Mouse (Mus musculus): ENCODE results near the gene Lsamp. TPM values are rescaled to one million over a fixed set of nuclear protein-coding genes. Genes with fewer than 3 reads are reported as not detected.

Gene Lsamp
- polyA plus RNA-seq, 1 experiment from 2014 or later: 1.1 TPM

- WGBS: 42% methylated on average over 2 of the region's 2 CpGs
- Histone ChIP-seq H3K36me3 (no peaks in the 10 kb centered on the region), H3K27me3 (replicated peaks) (no peaks in the 10 kb centered on the region), H3K4me1 (replicated peaks) (0 out of 2 replicates have a peak, but pooled peaks cover 5% of the 10 kb centered on the region), H3K4me3 (no peak overlapping the region), H3K9ac (no peak overlapping the region), H3K27ac (ENCODE audit: poor library complexity, severe bottlenecking) (no peak overlapping the region), H3K4me2 (no peak overlapping the region), H3K9me3 (replicated peaks) (no peaks in the 10 kb centered on the region)
- ATAC-seq (ENCODE audit: insufficient number of reproducible peaks, low FRiP score): no peak
Observed at GRCm38 (mm10) chr16:42102186-42102585, 2118.0 kb downstream of the Lsamp start.

GRCm38 (mm10) chr16:42102635-42103034 is 2118.5 kb downstream of the Lsamp start:
- Histone ChIP-seq H3K27ac (ENCODE audit: poor library complexity, severe bottlenecking) (no peak overlapping the region), H3K27me3 (replicated peaks) (no peaks in the 10 kb centered on the region), H3K36me3 (no peaks in the 10 kb centered on the region), H3K4me2 (no peak overlapping the region), H3K9ac (no peak overlapping the region), H3K4me3 (no peak overlapping the region), H3K4me1 (replicated peaks) (0 out of 2 replicates have a peak, but pooled peaks cover 5% of the 10 kb centered on the region), H3K9me3 (replicated peaks) (no peaks in the 10 kb centered on the region)
- no peak for ATAC-seq (ENCODE audit: insufficient number of reproducible peaks, low FRiP score)
- 62% methylated on average over 8 of the region's 8 CpGs for WGBS

GRCm38 (mm10) chr16:42112251-42112650 is 2128.1 kb downstream of the Lsamp start:
- no peaks in the 10 kb centered on the region for H3K36me3 ChIP-seq
- ATAC-seq (ENCODE audit: insufficient number of reproducible peaks, low FRiP score): no peak
- no peak overlapping the region for H3K4me2 ChIP-seq
- no peaks in the 10 kb centered on the region for H3K9me3 ChIP-seq (replicated peaks)
- 88% methylated on average over 1 of the region's 1 CpGs for WGBS
- H3K4me1 ChIP-seq (replicated peaks): no peaks in the 10 kb centered on the region
- no peak overlapping the region for H3K27ac ChIP-seq (ENCODE audit: poor library complexity, severe bottlenecking)
- no peak overlapping the region for H3K9ac ChIP-seq
- no peak overlapping the region for H3K4me3 ChIP-seq
- 0 out of 2 replicates have a peak, but pooled peaks cover 3% of the 10 kb centered on the region for H3K27me3 ChIP-seq (replicated peaks)

GRCm38 (mm10) chr16:42113246-42113645 is 2129.1 kb downstream of the Lsamp start:
- Histone ChIP-seq H3K4me2 (no peak overlapping the region), H3K9me3 (replicated peaks) (no peaks in the 10 kb centered on the region), H3K9ac (no peak overlapping the region), H3K4me1 (replicated peaks) (no peaks in the 10 kb centered on the region), H3K27me3 (replicated peaks) (0 out of 2 replicates have a peak, but pooled peaks cover 3% of the 10 kb centered on the region), H3K4me3 (no peak overlapping the region), H3K36me3 (no peaks in the 10 kb centered on the region), H3K27ac (ENCODE audit: poor library complexity, severe bottlenecking) (no peak overlapping the region)
- WGBS: 68% methylated on average over 2 of the region's 2 CpGs
- ATAC-seq (ENCODE audit: insufficient number of reproducible peaks, low FRiP score): no peak

- Histone ChIP-seq H3K36me3 (no peaks in the 10 kb centered on the region), H3K27me3 (replicated peaks) (no peaks in the 10 kb centered on the region), H3K4me1 (replicated peaks) (peaks cover 5% of the 10 kb centered on the region; the same call in 1 of the 2 replicates), H3K9ac (no peak overlapping the region), H3K9me3 (replicated peaks) (no peaks in the 10 kb centered on the region), H3K27ac (ENCODE audit: poor library complexity, severe bottlenecking) (no peak overlapping the region), H3K4me3 (no peak overlapping the region), H3K4me2 (no peak overlapping the region)
- no peak for ATAC-seq (ENCODE audit: insufficient number of reproducible peaks, low FRiP score)
- 92% methylated on average over 6 of the region's 6 CpGs for WGBS
Observed at GRCm38 (mm10) chr16:42121788-42122187, 2137.6 kb downstream of the Lsamp start.

- no peak overlapping the region for H3K4me2 ChIP-seq
- no peak overlapping the region for H3K9ac ChIP-seq
- WGBS: 69% methylated on average over 4 of the region's 4 CpGs
- no peak overlapping the region for H3K4me3 ChIP-seq
- no peak overlapping the region for H3K27ac ChIP-seq (ENCODE audit: poor library complexity, severe bottlenecking)
- no peak for ATAC-seq (ENCODE audit: insufficient number of reproducible peaks, low FRiP score)
- no peaks in the 10 kb centered on the region for H3K27me3 ChIP-seq (replicated peaks)
- H3K36me3 ChIP-seq: no peaks in the 10 kb centered on the region
- H3K4me1 ChIP-seq (replicated peaks): peaks cover 5% of the 10 kb centered on the region; the same call in 1 of the 2 replicates
- no peaks in the 10 kb centered on the region for H3K9me3 ChIP-seq (replicated peaks)
Observed at GRCm38 (mm10) chr16:42123826-42124225, 2139.7 kb downstream of the Lsamp start.

- WGBS: 74% methylated on average over 2 of the region's 2 CpGs
- ATAC-seq (ENCODE audit: insufficient number of reproducible peaks, low FRiP score): no peak
- H3K4me1 ChIP-seq (replicated peaks): peaks cover 5% of the 10 kb centered on the region; the same call in 1 of the 2 replicates
- no peak overlapping the region for H3K9ac ChIP-seq
- H3K9me3 ChIP-seq (replicated peaks): no peaks in the 10 kb centered on the region
- H3K4me3 ChIP-seq: no peak overlapping the region
- no peak overlapping the region for H3K27ac ChIP-seq (ENCODE audit: poor library complexity, severe bottlenecking)
- H3K4me2 ChIP-seq: no peak overlapping the region
- H3K27me3 ChIP-seq (replicated peaks): no peaks in the 10 kb centered on the region
- no peaks in the 10 kb centered on the region for H3K36me3 ChIP-seq
Observed at GRCm38 (mm10) chr16:42126061-42126460, 2141.9 kb downstream of the Lsamp start.

GRCm38 (mm10) chr16:42147164-42147563 is 2163.0 kb downstream of the Lsamp start:
- no peaks in the 10 kb centered on the region for H3K36me3 ChIP-seq
- H3K4me3 ChIP-seq: no peak overlapping the region
- ATAC-seq (ENCODE audit: insufficient number of reproducible peaks, low FRiP score): no peak
- no peaks in the 10 kb centered on the region for H3K9me3 ChIP-seq (replicated peaks)
- H3K4me1 ChIP-seq (replicated peaks): no peaks in the 10 kb centered on the region
- H3K27me3 ChIP-seq (replicated peaks): no peaks in the 10 kb centered on the region
- no peak overlapping the region for H3K9ac ChIP-seq
- WGBS: 72% methylated on average over 6 of the region's 6 CpGs
- H3K4me2 ChIP-seq: no peak overlapping the region
- H3K27ac ChIP-seq (ENCODE audit: poor library complexity, severe bottlenecking): no peak overlapping the region

GRCm38 (mm10) chr16:42149216-42149942 is 2165.2 kb downstream of the Lsamp start:
- Histone ChIP-seq H3K27me3 (replicated peaks) (no peaks in the 10 kb centered on the region), H3K4me1 (replicated peaks) (peaks cover 4% of the 10 kb centered on the region), H3K27ac (ENCODE audit: poor library complexity, severe bottlenecking) (no peak overlapping the region), H3K36me3 (no peaks in the 10 kb centered on the region), H3K9me3 (replicated peaks) (no peaks in the 10 kb centered on the region), H3K4me2 (no peak overlapping the region), H3K4me3 (no peak overlapping the region), H3K9ac (no peak overlapping the region)
- WGBS: 66% methylated on average over 6 of the region's 6 CpGs
- no peak for ATAC-seq (ENCODE audit: insufficient number of reproducible peaks, low FRiP score)

- no peak overlapping the region for H3K4me3 ChIP-seq
- H3K9me3 ChIP-seq (replicated peaks): no peaks in the 10 kb centered on the region
- no peaks in the 10 kb centered on the region for H3K27me3 ChIP-seq (replicated peaks)
- no peak overlapping the region for H3K9ac ChIP-seq
- H3K36me3 ChIP-seq: no peaks in the 10 kb centered on the region
- no peak for ATAC-seq (ENCODE audit: insufficient number of reproducible peaks, low FRiP score)
- H3K27ac ChIP-seq (ENCODE audit: poor library complexity, severe bottlenecking): no peak overlapping the region
- peak overlapping the region; percentile 35 for H3K4me2 ChIP-seq
- H3K4me1 ChIP-seq (replicated peaks): peaks cover 4% of the 10 kb centered on the region
- WGBS: 43% methylated on average over 8 of the region's 8 CpGs
Observed at GRCm38 (mm10) chr16:42152640-42153039, 2168.5 kb downstream of the Lsamp start.

- no peak overlapping the region for H3K9ac ChIP-seq
- H3K27ac ChIP-seq (ENCODE audit: poor library complexity, severe bottlenecking): no peak overlapping the region
- H3K9me3 ChIP-seq (replicated peaks): no peaks in the 10 kb centered on the region
- no peak for ATAC-seq (ENCODE audit: insufficient number of reproducible peaks, low FRiP score)
- no peak overlapping the region for H3K4me2 ChIP-seq
- no peaks in the 10 kb centered on the region for H3K36me3 ChIP-seq
- H3K27me3 ChIP-seq (replicated peaks): no peaks in the 10 kb centered on the region
- 77% methylated on average over 9 of the region's 9 CpGs for WGBS
- H3K4me3 ChIP-seq: no peak overlapping the region
- H3K4me1 ChIP-seq (replicated peaks): no peaks in the 10 kb centered on the region
Observed at GRCm38 (mm10) chr16:42157816-42158215, 2173.7 kb downstream of the Lsamp start.

- no peak overlapping the region for H3K9ac ChIP-seq
- H3K27me3 ChIP-seq (replicated peaks): no peaks in the 10 kb centered on the region
- no peaks in the 10 kb centered on the region for H3K36me3 ChIP-seq
- H3K27ac ChIP-seq (ENCODE audit: poor library complexity, severe bottlenecking): no peak overlapping the region
- no peak overlapping the region for H3K4me3 ChIP-seq
- no peak overlapping the region for H3K4me2 ChIP-seq
- H3K4me1 ChIP-seq (replicated peaks): no peaks in the 10 kb centered on the region
- no peaks in the 10 kb centered on the region for H3K9me3 ChIP-seq (replicated peaks)
- no peak for ATAC-seq (ENCODE audit: insufficient number of reproducible peaks, low FRiP score)
Observed at GRCm38 (mm10) chr16:42164941-42165340, 2180.8 kb downstream of the Lsamp start.

All from heart, embryonic 12.5 days (tissue).